Mouse (Mus musculus) urinary bladder, adult 18-20 months (tissue): ENCODE measurements at regions not wholly inside any gene's neighbourhood (a gene's known extent, or its start where the extent isn't known, plus 50 kb on each side); places are given as distances from the start of the nearest gene placed in this dataset.

Experiments
- DNase-seq, 2 experiments: peaks; one replicate each; pipeline ENCODE4 v3.0.0; 2022; ENCODE audit warnings: low spot score in 2 of 2, mixed read lengths in 2 of 2

DNA sequence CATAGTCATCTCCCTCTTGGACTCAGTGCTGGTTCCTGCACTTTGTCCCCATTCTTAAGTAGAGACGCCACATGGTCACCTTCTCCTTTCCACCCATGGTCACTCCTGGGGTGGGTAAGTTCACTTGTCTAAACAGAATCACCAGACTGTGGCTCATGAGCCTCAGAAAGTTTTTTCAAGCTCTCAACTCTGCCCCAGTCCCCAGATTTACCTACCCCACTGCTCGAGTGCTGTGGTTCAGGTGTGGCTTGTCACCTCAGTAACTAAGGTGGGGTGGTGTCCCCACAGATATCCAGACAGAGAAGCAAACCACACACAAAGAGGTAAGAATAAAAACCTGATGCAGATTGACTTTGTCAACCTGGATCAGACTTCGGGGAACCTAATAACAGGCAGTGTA is 87.6 kb downstream of the Rpl10-ps3 start:
- DNase-seq: no peak

DNA sequence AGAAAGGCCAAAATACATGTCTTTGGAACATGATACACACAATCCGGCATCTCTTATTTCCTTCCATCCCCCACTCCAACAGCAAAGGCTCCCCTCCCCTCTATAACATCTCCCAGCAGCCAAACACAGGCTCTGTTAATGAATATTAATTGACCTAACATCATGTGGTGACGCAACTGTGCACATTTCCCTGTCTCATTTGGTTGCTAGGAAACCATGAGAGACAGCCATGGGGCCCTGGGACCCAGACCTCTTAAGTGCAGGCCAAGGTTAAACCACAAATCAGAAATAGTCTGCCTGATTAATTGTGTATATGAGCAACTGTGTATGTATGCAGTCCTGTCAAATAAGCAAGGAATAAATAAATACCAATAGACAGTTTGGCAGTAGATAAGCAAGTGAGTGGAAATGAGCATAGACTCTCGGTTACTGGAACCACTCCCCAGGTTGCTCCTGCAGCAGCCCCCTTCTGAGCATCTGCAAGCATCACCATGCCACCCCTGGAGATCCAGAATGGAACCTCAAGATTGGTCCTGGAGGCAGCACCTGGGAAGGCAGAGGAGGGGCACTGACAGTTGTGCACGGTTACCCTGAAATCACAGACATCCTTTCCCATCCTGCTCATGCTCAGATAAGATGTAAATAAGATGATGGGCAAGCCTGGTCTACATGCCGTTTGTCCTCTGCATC is 99.6 kb downstream of the Rpl10-ps3 start:
- no peak for DNase-seq

DNA sequence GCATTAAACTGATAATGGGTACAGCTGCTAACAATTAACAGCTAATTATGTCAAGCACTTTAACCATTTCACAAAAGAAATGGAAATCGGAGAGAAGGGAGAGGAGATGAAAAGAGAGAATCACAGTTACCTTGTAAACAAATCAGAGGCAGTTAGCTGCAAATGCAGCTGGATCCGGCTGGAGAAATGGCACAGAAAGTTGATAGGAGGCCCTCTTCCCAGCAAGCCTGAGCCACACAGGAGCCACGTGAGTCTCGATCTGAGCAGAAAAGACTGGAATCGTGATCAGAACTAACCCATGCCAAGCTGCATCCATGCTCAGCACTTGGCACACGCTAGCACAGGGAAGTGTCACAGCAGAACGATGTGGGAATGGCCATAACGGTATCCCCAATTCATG is 103.8 kb downstream of the Rpl10-ps3 start:
- no peak for DNase-seq

DNA sequence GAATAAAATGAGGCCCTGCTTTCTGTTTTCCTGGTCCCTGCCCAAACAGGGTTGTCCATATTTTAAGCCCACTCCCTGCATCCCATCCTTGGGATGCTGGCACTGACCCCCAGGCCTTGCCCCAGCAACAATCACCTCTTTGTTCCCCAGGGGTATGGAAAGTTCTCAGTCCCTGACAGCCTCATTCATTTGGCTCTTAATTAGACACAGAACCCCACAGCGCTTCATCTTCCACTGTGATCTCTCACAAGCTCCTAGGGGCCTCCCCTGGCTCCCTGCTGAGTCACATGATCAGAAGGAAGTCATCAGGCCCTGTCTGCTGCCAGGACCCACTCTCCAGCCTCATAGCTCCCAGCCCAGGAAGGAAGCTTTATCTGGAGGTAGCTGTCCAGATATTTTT is 108.9 kb downstream of the Rpl10-ps3 start:
- DNase-seq: no peak

DNA sequence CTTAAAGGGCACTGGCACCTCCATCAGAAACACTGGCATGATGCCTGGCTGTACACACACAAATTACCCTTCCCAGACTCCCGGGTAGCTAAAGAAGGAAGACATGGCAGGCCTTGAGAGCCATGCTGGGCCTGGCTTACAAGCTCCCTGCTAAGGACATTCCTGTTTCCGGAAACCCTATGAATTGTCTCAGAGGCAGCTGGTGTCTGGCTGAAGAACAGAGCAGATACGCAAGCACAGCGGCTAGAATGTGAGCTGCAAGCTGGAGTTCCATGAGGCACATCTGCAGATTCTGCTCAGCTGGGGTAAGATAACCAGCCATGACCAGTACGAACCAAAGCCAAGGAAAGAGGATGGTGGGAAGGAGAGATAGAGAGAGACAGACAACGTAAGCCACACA is 110.1 kb downstream of the Rpl10-ps3 start:
- no peak for DNase-seq

DNA sequence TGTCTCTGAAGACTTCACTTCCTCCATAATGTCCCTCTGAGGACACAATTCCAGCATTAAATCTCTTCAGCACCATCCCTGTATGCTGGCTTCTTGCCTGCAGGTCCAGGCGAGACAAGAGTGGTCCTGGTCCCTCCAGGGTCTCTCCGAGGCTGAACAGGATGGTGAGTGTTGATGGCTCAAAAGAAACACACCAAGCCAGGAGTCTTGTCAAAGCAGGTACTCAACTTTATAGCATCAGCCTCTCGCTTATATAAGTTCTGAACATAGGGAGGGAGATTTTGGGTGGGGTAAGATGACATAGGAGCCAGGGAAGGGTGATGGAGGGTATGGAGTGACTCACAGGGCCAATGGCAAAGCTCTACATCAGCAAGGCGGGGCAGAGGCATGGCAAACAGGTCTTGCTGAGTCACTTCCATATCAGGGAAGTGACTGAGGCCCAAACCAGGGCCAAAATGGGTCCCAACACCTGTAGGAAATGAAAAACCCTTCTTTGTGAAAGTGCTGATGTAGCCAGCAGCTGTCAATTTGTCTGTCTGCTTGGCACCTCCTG is 111.7 kb downstream of the Rpl10-ps3 start:
- DNase-seq: no peak

DNA sequence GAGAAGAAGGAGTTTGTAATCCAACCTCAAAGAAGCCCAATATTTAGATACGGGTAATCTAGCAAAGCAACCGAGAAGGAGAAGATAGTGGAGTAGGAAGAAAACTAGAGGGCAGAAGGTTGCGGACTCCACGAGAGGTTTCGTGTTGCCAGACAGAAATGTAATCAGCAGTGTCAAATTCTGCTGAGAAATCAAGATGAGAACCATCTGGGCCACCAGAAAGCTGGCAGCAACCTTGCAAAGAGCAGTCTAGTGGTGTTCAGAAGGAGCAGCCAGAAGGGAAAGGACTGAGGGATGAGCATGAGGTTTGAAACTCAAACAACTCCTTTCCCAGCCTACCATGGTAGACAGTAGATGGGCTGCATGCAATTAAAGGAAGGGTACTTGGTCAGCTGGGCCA is 134.3 kb downstream of the Rpl10-ps3 start:
- DNase-seq: no peak

DNA sequence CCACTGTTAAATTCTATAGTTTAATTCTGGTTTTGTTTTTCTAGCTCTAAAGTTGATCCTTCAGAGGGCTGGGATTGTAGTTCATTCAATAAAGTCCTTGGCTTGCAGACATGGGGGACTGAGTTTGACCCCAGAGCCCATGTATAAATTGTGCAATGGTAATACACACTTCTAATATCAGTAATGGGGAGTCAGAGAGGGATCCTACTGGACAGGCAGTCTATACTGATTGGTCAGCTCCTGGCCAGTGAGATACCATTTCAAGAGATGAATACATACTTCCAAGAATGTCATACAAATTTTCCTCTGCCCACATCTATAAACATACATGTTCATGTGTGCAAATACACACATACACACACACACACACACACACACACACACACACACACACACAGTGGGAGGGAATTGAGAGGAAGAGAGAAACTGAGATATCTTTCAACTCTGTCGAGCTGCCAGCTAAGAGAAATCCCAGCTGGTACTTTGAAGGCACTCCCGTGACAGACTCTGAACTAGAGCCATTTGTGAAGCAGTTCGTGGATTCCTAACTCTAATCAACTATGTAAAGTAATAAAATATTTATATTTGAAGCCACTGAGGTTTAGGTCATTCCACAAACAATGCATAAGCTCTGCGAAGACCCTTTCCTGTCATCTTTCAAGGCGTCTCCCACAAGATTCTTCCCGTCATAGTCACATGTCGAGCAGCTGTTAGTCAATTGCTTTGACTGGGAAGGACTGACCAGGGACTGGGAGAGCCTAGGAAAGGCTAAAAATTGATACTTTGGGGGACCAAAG is 145.1 kb downstream of the Rpl10-ps3 start:
- no peak for DNase-seq

DNA sequence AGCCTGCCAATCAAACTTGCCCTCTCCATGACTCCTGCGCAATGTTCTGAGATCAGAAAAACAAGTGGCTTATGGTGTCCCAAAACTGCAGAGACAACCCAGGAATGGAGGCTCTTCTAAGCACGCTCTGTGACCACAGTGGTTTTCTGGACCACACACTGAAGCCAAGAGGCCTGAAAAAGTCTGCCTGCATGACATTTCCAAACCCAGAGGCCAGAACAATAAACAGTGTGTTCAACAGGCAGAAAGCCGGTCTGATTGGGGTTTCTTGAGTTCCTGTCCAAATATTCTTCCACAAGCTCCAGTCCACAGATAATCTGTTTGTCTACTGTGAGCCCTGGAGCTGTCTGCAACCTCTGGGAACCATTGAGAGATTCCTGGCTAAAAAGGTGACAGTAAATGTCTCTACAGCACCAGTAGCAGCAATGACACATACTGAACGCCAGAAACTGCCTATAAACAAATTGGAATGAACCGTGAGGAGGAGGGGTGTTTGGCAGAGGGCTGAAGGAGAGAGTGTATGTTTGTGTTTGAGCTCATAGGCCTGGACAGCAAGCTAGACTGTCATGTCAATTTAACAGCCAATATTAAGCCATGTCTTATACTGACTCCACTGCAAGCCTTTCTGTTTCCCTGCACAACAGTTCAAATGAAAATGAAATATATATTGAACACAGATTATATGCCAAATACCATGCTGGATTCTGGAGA is 152.2 kb downstream of the Rpl10-ps3 start:
- peak in 1 of 2 experiments; percentile 2 for DNase-seq

DNA sequence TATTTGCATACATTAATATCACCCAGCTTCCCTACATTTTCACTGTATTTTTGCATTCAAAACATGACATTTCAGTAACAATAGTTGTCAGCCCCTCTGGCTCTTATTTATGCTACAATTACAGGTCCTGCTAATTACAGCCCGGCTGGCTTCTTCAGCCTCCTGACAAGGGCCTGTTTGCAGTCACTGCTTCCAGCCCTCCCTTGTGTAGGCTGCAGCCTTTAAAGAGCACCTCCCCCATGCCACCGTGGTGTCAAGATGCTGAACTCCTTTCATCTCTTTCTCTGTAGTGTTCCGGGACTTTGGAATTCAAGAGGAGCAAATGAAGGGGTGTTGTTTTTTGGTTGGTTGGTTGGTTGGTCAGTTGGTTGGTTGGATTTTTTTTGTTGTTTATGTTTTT is 153.6 kb downstream of the Rpl10-ps3 start:
- DNase-seq: no peak

DNA sequence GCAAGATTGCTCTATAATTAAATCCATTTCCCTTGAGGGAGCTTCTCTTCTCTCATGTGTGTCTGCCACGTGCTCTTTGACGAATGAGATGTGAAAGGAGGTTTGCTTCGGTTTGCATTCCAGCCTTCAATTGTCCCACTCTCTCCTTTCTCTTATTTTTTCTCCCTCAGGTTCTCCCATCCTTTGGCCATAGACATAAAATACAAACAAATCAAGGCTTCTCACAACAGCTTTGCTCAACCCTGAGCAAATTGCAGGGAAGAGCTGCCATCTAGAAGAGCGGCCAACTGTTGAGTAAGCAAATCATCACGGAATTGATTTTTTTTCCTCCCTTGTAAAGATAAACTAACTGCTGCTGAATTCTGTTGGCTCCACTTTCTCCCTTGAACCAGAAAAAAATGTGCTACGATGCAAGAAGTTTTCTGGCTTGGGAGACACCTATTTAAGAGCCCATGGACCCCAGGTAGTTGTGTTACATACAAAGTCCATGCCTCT is 156.1 kb downstream of the Rpl10-ps3 start:
- DNase-seq: no peak

DNA sequence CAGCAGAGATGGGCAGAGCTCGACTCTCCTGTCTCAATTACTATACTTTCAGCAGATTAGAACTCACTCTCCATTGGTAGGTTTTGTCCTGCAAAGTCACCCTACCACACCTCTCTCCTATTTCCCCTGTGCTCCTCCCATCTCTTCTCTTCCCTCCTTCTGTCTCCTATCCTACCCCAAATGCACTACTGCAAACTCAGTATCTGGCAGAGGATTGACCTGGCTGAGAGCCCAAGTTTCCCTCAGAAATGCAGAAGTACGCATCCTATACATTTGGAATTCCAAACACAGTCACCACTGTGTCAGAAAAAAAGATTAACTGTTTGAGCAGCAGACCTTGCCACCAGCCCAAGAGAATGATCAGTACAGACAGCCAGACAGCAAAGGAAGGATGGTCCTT is 163.4 kb downstream of the Rpl10-ps3 start:
- DNase-seq: no peak

DNA sequence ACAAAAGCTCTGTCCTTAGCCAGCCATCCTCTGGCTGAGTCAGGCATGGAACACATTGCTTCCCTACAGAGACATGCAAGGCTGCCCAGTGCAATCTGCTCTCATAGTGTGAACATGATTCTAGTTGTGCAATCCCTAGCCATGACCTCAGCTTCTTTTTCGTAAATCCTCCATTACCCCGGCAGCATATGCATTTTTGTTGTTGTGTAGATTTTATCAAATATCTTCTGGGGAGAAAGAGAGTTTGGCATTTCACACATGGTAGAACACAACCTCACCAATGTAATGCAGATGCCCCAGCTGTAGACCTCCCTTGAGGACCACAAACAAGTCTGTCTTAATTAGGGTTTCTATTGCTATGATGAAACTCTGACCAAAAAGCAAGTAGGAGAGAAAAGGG is 168.6 kb downstream of the Rpl10-ps3 start:
- DNase-seq: no peak

DNA sequence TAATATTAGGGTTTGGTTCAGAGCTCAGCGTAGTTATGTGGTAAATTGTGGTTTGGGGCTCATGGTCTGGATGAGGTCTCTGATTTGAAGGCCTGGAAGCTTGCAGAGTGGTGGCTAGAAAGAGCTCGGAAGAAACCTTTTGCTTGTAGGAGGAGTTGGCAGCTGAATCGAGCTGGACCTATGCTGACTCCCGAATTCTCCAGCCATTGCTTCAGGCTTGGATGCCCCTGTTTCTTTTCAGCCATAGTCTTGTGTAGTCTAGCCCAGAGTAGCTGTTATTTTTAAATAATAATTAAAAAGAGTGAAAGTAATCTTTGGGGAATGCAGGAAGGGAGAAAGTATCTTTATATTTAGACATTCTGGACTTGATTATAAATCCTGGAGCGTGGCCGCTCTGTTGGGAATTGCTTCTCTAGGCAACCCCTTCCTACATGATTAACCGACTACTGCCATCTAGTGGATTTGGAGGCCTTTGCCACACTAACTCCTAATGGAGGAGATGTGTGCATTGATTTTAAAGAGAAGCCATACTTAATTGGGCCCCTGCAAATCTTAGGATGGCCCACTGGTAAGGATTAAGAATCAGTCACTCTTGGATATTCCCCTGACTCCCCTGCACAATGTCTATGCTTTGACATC is 172.8 kb downstream of the Rpl10-ps3 start:
- peak; percentile 5 to 11 for DNase-seq

DNA sequence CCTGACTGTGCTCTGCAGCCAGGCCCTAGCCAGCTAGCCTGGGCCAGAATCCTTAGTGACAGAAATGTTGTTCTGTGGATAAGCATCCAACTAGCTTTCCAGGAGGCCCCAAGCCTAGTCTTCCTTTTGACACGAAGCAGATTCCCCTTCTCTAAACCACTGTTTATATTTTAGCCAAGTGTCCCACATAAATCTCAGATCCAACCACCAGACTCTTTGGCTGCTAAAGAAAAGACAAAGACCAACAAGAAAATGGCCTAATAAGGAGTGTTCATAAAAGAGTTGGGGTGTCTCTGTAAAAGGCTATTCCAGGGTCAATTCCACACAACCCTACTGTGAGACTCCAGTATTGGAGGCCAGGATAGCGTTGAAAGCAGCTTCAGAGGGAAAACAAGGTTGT is 173.6 kb downstream of the Rpl10-ps3 start:
- no peak for DNase-seq

DNA sequence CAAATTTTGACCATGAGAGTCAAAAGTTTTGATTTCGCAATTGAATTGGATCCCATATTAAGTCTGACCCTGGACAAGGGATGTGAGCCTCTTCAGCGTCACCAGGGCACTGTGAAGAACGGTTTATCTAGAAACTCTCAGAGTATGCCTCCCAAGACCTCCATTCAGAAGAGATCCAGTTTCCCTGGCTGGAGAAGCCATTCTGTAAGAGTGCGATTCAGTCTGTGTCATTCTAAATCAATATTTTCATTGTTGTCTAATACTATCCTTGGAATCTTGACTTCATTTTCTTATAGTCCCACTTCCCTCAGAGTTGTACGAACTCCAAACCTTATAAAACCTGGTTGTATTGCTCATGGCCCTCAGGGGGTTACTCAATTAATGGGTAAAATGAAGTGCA is 174.1 kb downstream of the Rpl10-ps3 start:
- DNase-seq: no peak

DNA sequence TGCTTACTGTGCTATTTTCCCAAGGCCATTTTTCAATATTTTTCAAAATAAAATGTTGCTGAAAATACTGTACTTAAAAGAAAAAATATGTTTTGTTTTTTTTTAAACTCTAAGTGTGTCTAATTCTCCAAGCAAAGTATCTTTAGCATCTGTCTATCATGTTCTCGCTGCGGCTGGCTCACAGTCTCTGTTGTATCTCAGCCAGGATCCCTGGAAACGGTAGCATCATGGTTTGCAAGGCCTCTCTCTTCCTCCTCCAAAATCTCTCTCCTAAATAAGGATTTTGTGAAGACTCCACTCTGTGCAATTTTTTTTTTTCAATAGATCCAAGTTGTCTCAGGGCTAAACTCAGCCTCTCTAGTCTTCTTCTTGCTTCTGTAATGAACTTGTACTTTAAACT is 190.2 kb downstream of the Rpl10-ps3 start:
- no peak for DNase-seq

DNA sequence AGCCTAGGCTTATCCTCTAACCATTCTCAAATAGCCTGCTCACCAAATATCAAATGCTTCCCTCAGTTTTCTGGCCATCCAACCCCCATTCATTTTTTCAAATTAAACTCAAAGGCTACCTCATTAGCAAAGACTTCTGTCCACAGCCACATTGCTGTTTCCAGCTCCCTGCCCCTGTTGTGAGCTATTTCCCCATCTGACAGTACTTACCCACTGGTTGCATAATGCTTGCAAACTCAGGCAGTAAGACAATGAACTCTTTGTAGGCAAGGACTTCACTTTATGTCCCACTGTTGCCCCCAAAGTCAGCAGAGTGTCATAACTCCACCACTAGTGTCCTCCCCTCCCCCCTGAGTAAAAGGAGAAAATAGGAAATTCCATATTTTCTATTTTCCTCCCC is 194.7 kb downstream of the Rpl10-ps3 start:
- DNase-seq: no peak

DNA sequence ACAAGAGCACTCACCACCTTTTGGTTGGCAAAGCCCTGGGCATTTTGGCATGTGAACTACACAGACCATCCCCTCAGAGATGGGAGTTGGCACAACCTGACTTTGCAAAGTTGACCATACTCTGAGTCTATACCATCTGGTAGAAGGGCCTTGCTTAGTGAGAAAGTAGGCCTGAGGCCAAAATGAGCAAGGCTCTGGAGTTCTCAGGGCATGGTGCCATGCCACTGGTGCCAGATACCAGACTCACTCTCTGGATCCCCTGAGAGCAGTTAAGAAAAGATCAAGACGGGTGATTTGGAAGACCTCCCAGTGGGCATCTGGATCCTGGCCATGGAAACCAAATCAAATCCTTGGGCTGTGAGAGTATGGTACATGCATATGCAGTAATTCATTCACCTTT is 202.0 kb downstream of the Rpl10-ps3 start:
- DNase-seq: no peak

DNA sequence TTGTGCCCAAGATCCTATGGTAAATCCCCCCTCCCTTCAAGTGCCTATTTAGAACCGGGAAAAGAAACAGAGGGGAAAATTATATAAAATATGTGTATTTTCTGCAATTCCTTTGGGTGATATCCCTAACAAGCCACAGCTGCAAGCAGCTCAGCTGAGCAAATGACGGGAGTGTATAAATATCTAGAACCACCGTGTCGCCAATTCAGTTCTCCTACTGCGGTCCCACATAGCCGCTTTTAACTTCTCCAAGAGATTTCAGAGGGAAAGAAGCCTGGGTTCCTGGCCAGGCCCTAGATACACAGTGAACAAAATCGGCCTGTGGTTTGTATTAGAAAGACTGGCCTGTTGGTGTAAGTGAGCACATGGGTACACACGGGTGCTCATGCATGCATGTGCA is 202.7 kb downstream of the Rpl10-ps3 start:
- DNase-seq: no peak

DNA sequence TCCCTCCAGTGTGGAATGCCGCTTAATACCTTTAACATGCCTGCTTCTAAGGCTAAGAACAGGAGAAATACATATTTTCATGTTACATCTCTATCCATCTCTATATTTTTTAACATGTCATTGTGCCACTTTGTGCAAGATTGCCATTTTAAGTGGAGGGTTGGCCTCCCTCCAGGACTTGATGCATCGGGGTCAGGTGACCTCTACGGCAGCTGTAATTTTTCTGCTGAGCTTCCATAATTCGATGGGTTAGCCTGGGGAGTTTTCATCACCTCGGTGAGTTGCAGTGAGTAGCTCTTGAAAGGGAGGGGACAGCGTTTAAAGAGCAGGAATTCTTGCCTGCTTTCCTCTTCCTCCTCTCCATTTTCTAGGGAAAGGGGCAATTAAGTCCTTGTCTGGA is 203.6 kb downstream of the Rpl10-ps3 start:
- no peak for DNase-seq
